Mouse (Mus musculus) heart, adult 2 months (tissue): ENCODE data around the gene Paqr8.

Experiments used
- CTCF ChIP-seq: fragments of 200-600 bp; IDR thresholded peaks from 2 replicates; pipeline ENCODE4 v1.8.1; 2022; ENCODE audit warnings: antibody characterized with exemption, mild to moderate bottlenecking, moderate library complexity
- EP300 ChIP-seq: fragments of 200-500 bp; IDR thresholded peaks from 2 replicates; pipeline ENCODE4 v1.6.1; 2011; ENCODE audit warnings: low read depth, low read length, control low read depth; ENCODE audit not compliant: insufficient read depth

DNA sequence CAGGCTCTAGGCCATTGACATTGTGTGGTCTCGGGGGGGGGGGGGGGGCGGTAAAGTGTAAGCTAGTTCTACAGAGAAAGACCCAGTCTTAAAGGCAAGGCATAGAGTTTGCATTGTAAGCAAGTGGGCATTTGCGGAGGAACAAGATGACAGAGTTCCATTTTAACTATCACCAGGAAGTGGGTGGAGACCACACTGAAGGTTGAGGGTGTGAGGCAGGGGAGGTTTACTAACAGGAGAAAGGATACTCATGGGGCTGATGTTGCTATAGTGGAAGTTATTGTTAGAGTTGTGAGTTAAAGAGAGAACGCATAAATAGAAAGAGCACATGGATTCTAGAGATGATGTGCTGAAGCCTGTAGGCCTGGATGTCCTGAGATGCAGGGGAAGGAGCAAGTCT lies 36.0 kb downstream of the Paqr8 start:
- no peak for TF ChIP-seq CTCF
- no peak for TF ChIP-seq EP300
